Mouse (Mus musculus): ENCODE results near the gene Cers6.

The Cers6 gene

GRCm38 (mm10) chr2:69011860-69012259 is 150.6 kb downstream of the Cers6 start:
- Histone ChIP-seq H3K9me3 (ENCODE audit: low read length) (no peaks in the 10 kb centered on the region), H3K4me1 (replicated peaks; ENCODE audit: low read depth, low read length) (no peaks in the 10 kb centered on the region), H3K27me3 (ENCODE audit: insufficient read depth, low read length) (no peaks in the 10 kb centered on the region), H3K36me3 (ENCODE audit: insufficient read depth, low read length) (no peaks in the 10 kb centered on the region), H3K4me3 (replicated peaks; ENCODE audit: low read length) (no peak overlapping the region)
- TF ChIP-seq CTCF (conservative IDR thresholded peaks at IDR 0.05; ENCODE audit: low read length) = no peak
- no peak for TF ChIP-seq NANOG (IDR thresholded peaks at IDR 0.05; ENCODE audit: borderline replicate concordance, low read length)
- TF ChIP-seq POU5F1 (IDR thresholded peaks at IDR 0.05; ENCODE audit: borderline replicate concordance, low read length) = no peak

GRCm38 (mm10) chr2:69014241-69014640 is 153.0 kb downstream of the Cers6 start:
- no peak overlapping the region for H3K4me3 ChIP-seq (replicated peaks; ENCODE audit: low read length)
- no peaks in the 10 kb centered on the region for H3K36me3 ChIP-seq (ENCODE audit: insufficient read depth, low read length)
- no peaks in the 10 kb centered on the region for H3K4me1 ChIP-seq (replicated peaks; ENCODE audit: low read depth, low read length)
- TF ChIP-seq CTCF (conservative IDR thresholded peaks at IDR 0.05; ENCODE audit: low read length) (no peak), NANOG (IDR thresholded peaks at IDR 0.05; ENCODE audit: borderline replicate concordance, low read length) (no peak), POU5F1 (IDR thresholded peaks at IDR 0.05; ENCODE audit: borderline replicate concordance, low read length) (no peak)
- H3K9me3 ChIP-seq (ENCODE audit: low read length) = no peaks in the 10 kb centered on the region
- no peaks in the 10 kb centered on the region for H3K27me3 ChIP-seq (ENCODE audit: insufficient read depth, low read length)

DNA sequence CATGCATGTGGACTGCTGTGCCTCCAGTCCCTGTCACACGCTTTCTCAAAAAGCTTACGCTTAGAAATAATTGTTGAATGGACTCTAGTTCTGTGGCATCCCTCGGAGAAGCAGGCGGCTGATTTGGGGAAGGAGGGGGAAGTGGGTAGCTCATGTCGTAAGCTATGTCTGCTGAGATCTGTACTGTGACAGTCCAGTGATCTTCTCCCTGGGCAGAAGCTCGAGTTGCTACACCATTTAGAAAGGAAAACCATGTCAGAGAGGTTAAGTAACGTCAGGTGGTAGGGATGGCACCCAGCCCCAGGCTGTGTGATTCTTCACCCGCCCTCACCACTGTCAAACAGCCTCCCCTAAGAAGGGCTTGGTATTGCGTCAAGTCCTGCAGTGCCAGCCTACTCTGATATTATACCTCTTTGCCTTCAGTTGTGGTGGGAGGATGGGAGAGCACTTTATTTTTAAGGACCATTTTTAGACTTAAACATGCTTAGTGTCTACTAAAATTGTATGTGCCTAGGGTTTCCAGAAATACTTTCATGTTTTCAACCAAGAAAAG is 154.0 kb downstream of the Cers6 start:
- H3K36me3 ChIP-seq (ENCODE audit: insufficient read depth, low read length) = no peaks in the 10 kb centered on the region
- no peaks in the 10 kb centered on the region for H3K4me1 ChIP-seq (replicated peaks; ENCODE audit: low read depth, low read length)
- no peak overlapping the region for H3K4me3 ChIP-seq (replicated peaks; ENCODE audit: low read length)
- TF ChIP-seq NANOG (IDR thresholded peaks at IDR 0.05; ENCODE audit: borderline replicate concordance, low read length) = no peak
- no peaks in the 10 kb centered on the region for H3K27me3 ChIP-seq (ENCODE audit: insufficient read depth, low read length)
- H3K9me3 ChIP-seq (ENCODE audit: low read length) = no peaks in the 10 kb centered on the region

DNA sequence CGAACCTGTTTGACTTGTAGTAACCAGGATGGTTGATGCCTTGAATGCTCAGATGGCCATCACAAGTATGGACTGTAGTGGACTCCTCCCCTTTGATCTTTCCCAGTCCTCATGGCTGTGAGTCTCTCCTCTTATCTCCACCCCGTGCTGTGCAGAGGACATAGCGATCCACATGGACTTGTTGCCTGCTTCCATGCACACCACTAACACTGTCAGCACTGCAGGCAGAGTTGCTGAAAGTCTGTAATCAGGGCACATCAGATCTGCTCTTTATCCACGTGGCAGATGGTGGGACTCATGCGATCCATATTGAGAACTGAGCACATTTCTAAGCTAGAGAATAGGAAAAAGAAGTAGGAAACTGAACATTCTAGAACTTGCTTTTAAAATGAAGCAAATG is 154.6 kb downstream of the Cers6 start:
- Histone ChIP-seq H3K27me3 (ENCODE audit: insufficient read depth, low read length) (no peaks in the 10 kb centered on the region), H3K4me3 (replicated peaks; ENCODE audit: low read length) (no peak overlapping the region), H3K9me3 (ENCODE audit: low read length) (no peaks in the 10 kb centered on the region), H3K36me3 (ENCODE audit: insufficient read depth, low read length) (no peaks in the 10 kb centered on the region), H3K4me1 (replicated peaks; ENCODE audit: low read depth, low read length) (no peaks in the 10 kb centered on the region)
- TF ChIP-seq CTCF (conservative IDR thresholded peaks at IDR 0.05; ENCODE audit: low read length) = no peak
- no peak for TF ChIP-seq NANOG (IDR thresholded peaks at IDR 0.05; ENCODE audit: borderline replicate concordance, low read length)
- no peak for TF ChIP-seq POU5F1 (IDR thresholded peaks at IDR 0.05; ENCODE audit: borderline replicate concordance, low read length)

DNA sequence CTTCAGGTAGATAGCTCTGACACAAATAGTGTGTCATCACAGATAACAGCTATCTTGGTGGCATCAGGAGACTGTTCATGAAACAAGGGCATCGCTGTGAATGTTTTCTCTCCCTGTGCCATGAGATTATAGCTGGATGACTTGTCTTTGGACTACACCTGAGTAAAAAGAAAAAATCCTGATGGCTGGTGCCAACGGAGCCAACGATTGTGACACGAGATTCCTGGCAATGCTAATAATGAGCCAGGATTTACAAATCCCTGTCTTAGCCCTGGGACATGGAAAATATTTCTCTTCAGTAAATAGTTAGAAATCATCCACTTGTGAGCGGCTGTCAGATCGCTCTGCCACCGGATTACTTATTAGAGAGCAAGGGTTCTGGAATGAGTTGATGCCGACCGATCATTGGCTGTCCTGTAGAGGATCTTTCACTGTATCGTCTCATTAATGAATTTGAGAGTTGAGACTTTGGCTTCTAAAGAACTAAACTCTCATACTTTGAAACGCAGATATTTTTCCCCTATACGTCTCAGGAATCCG is 157.9 kb downstream of the Cers6 start:
- no peak for TF ChIP-seq NANOG (IDR thresholded peaks at IDR 0.05; ENCODE audit: borderline replicate concordance, low read length)
- TF ChIP-seq CTCF (conservative IDR thresholded peaks at IDR 0.05; ENCODE audit: low read length) = no peak
- TF ChIP-seq POU5F1 (IDR thresholded peaks at IDR 0.05; ENCODE audit: borderline replicate concordance, low read length) = no peak
- Histone ChIP-seq H3K4me1 (replicated peaks; ENCODE audit: low read depth, low read length) (no peaks in the 10 kb centered on the region), H3K4me3 (replicated peaks; ENCODE audit: low read length) (no peak overlapping the region), H3K27me3 (ENCODE audit: insufficient read depth, low read length) (no peaks in the 10 kb centered on the region), H3K9me3 (ENCODE audit: low read length) (no peaks in the 10 kb centered on the region), H3K36me3 (ENCODE audit: insufficient read depth, low read length) (no peaks in the 10 kb centered on the region)

DNA sequence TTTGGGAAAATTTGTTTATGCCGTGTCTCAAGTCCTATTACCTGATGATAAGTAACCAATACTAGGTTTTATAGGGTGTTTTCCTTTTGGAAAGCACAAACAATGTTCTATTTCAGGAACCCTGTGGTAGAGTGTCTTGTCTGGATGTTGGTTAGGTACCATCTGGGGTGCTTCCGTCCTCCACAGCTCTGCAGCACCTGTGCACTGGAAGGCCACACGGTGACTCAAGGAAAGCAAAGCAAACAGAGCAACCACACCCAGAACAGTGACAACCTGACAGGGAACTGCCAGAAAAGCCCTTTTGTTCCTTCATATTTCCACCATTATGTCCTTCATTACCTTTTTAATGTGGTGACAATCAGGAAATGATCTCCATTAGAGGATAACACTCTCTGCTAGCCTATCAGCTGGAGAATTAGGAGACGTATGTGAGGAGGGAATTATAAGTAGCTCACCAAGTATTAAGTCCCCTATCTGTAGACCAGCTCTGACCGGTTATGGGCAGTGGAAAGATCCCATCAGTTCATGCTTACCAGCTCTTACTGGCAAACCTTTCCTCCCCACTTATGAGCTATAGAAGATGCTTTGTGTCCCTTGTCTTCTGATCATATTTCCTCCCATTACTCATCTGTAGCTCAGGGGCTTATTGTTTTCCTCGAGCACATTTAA is 158.7 kb downstream of the Cers6 start:
- H3K4me3 ChIP-seq (replicated peaks; ENCODE audit: low read length) = no peak overlapping the region
- no peaks in the 10 kb centered on the region for H3K4me1 ChIP-seq (replicated peaks; ENCODE audit: low read depth, low read length)
- no peaks in the 10 kb centered on the region for H3K27me3 ChIP-seq (ENCODE audit: insufficient read depth, low read length)
- H3K36me3 ChIP-seq (ENCODE audit: insufficient read depth, low read length) = no peaks in the 10 kb centered on the region
- no peaks in the 10 kb centered on the region for H3K9me3 ChIP-seq (ENCODE audit: low read length)
- TF ChIP-seq POU5F1 (IDR thresholded peaks at IDR 0.05; ENCODE audit: borderline replicate concordance, low read length) (no peak), NANOG (IDR thresholded peaks at IDR 0.05; ENCODE audit: borderline replicate concordance, low read length) (no peak), CTCF (conservative IDR thresholded peaks at IDR 0.05; ENCODE audit: low read length) (no peak)

GRCm38 (mm10) chr2:69020636-69021310 is 159.5 kb downstream of the Cers6 start:
- no peaks in the 10 kb centered on the region for H3K27me3 ChIP-seq (ENCODE audit: insufficient read depth, low read length)
- H3K4me1 ChIP-seq (replicated peaks; ENCODE audit: low read depth, low read length) = no peaks in the 10 kb centered on the region
- no peak overlapping the region for H3K4me3 ChIP-seq (replicated peaks; ENCODE audit: low read length)
- no peak for TF ChIP-seq CTCF (conservative IDR thresholded peaks at IDR 0.05; ENCODE audit: low read length)
- TF ChIP-seq NANOG (IDR thresholded peaks at IDR 0.05; ENCODE audit: borderline replicate concordance, low read length) = no peak
- TF ChIP-seq POU5F1 (IDR thresholded peaks at IDR 0.05; ENCODE audit: borderline replicate concordance, low read length) = no peak
- H3K9me3 ChIP-seq (ENCODE audit: low read length) = no peaks in the 10 kb centered on the region
- no peaks in the 10 kb centered on the region for H3K36me3 ChIP-seq (ENCODE audit: insufficient read depth, low read length)

DNA sequence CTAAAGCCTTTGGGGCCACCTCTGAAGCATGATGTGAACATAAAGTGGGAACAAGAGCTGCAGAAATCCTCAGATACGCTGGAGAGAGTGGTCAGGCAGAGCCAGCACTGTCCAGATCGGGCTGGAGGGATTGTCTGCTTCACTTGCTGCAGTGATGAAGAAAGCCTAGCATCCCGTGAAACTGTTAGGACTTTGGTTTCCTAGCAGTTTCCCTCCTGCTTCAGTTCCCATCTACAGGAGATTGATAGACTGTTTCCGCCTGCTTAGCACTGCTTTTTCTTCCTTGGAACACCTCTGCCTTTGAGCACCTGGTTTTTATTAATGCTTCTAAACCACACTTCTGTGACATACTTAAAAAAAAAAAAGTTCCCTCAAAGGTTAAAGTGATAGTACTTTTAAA is 160.3 kb downstream of the Cers6 start:
- Histone ChIP-seq H3K4me3 (replicated peaks; ENCODE audit: low read length) (no peak overlapping the region), H3K9me3 (ENCODE audit: low read length) (no peaks in the 10 kb centered on the region), H3K36me3 (ENCODE audit: insufficient read depth, low read length) (no peaks in the 10 kb centered on the region), H3K4me1 (replicated peaks; ENCODE audit: low read depth, low read length) (no peaks in the 10 kb centered on the region), H3K27me3 (ENCODE audit: insufficient read depth, low read length) (no peaks in the 10 kb centered on the region)
- no peak for TF ChIP-seq POU5F1 (IDR thresholded peaks at IDR 0.05; ENCODE audit: borderline replicate concordance, low read length)
- TF ChIP-seq CTCF (conservative IDR thresholded peaks at IDR 0.05; ENCODE audit: low read length) = no peak
- TF ChIP-seq NANOG (IDR thresholded peaks at IDR 0.05; ENCODE audit: borderline replicate concordance, low read length) = no peak

Measured in E14TG2a.4 (cell line).